8 mouse cellular contexts compared by ENCODE assay signal in genomic region chr16:55966212-55966871, GRCm38 (mm10). TPM values are rescaled to one million over a fixed set of nuclear protein-coding genes. Genes with fewer than 3 reads are reported as not detected.
DNase-seq lines count a peak whose midpoint lies in the region; ATAC-seq lines count a peak whose summit lies in the region.

Rpl24 (plus strand) TSS chr16:55966275.

- peak within 1 kb of the TSS; percentile 99 for H3K4me3 ChIP-seq in brown adipose tissue, adult 24 weeks (ENCODE audit: insufficient read depth, low read depth, low read length)
- H3K4me3 ChIP-seq in heart, embryonic 14.5 days (ENCODE audit: control insufficient read depth in 1 of 2, insufficient read depth in 1 of 2, low read depth in 1 of 2, low read length in 2 of 2), result peak within 1 kb of the TSS; percentile 89 to 91
- H3K4me3 ChIP-seq in liver, embryonic 13.5 days (replicated peaks), result peak within 1 kb of the TSS; percentile 86
- peak within 1 kb of the TSS; percentile 90 for H3K4me3 ChIP-seq in stomach, embryonic 16.5 days (replicated peaks; ENCODE audit: low read length)

- peak; percentile 86 for ATAC-seq in heart, embryonic 14.5 days (ENCODE audit: insufficient number of reproducible peaks, insufficient read depth, low FRiP score, low read depth)
- ATAC-seq in liver, embryonic 13.5 days (ENCODE audit: low read depth), result peak; percentile 89
- ATAC-seq in stomach, embryonic 16.5 days (ENCODE audit: insufficient read depth, low FRiP score), result peak; percentile 94

- peaks cover 38% of the 10 kb centered on the region for H3K36me3 ChIP-seq in heart, embryonic 14.5 days (ENCODE audit: control insufficient read depth, insufficient read depth, low read length)
- peaks cover 37% of the 10 kb centered on the region for H3K36me3 ChIP-seq in liver, embryonic 13.5 days
- H3K36me3 ChIP-seq in stomach, embryonic 16.5 days (ENCODE audit: control insufficient read depth, insufficient read depth, low read length), result peaks cover 16% of the 10 kb centered on the region

- H3K9me3 ChIP-seq in heart, embryonic 14.5 days (ENCODE audit: control insufficient read depth, low read length), result no peaks in the 10 kb centered on the region
- H3K9me3 ChIP-seq in liver, embryonic 13.5 days (replicated peaks), result no peaks in the 10 kb centered on the region
- no peaks in the 10 kb centered on the region for H3K9me3 ChIP-seq in stomach, embryonic 16.5 days (replicated peaks; ENCODE audit: control insufficient read depth, low read length)

- H3K4me2 ChIP-seq in heart, embryonic 14.5 days (ENCODE audit: low read length), result peak within 1 kb of the TSS; percentile 86
- peak within 1 kb of the TSS; percentile 92 for H3K4me2 ChIP-seq in liver, embryonic 13.5 days
- H3K4me2 ChIP-seq in stomach, embryonic 16.5 days (ENCODE audit: low read depth, low read length), result peak within 1 kb of the TSS; percentile 97

- peak within 1 kb of the TSS; percentile 94 for H3K27ac ChIP-seq in brown adipose tissue, adult 24 weeks (replicated peaks; ENCODE audit: low read depth, low read length)
- peak within 1 kb of the TSS; percentile 88 for H3K27ac ChIP-seq in heart, embryonic 14.5 days (replicated peaks in 1 of 2; ENCODE audit: control insufficient read depth in 1 of 2, insufficient read depth in 1 of 2, low read depth in 2 of 2, low read length in 2 of 2)
- H3K27ac ChIP-seq in liver, embryonic 13.5 days, result peak within 1 kb of the TSS; percentile 82
- peak within 1 kb of the TSS; percentile 87 for H3K27ac ChIP-seq in stomach, embryonic 16.5 days (ENCODE audit: low read length)

- under 1% methylated on average over 42 of the region's 42 CpGs for WGBS in heart, embryonic 14.5 days
- under 1% methylated on average over 42 of the region's 42 CpGs for WGBS in liver, embryonic 13.5 days (ENCODE audit: insufficient replicate concordance)
- WGBS in stomach, embryonic 16.5 days, result under 1% methylated on average over 42 of the region's 42 CpGs

- peak; percentile 94 for DNase-seq in CD4-positive, CD25-positive, alpha-beta regulatory T cell, adult 2 months (ENCODE audit: low read depth, low spot score)
- peak; percentile 83 for DNase-seq in fibroblast of lung, adult 2 months (ENCODE audit: low read depth)
- peak; percentile 95 for DNase-seq in kidney, postnatal 14 days
- peak; percentile 86 for DNase-seq in liver, embryonic 13.5 days
- DNase-seq in neural tube, embryonic 10.5 days (ENCODE audit: extremely low spot score, low spot score), result peak; percentile 96

- peak within 1 kb of the TSS; percentile 97 for H3K9ac ChIP-seq in heart, embryonic 14.5 days (ENCODE audit: low read length)
- H3K9ac ChIP-seq in liver, embryonic 13.5 days, result peak within 1 kb of the TSS; percentile 91
- peak within 1 kb of the TSS; percentile 91 for H3K9ac ChIP-seq in stomach, embryonic 16.5 days (ENCODE audit: low read length)

- H3K27me3 ChIP-seq in heart, embryonic 14.5 days (ENCODE audit: control insufficient read depth, insufficient read depth, low read length), result no peaks in the 10 kb centered on the region
- no peaks in the 10 kb centered on the region for H3K27me3 ChIP-seq in liver, embryonic 13.5 days
- no peaks in the 10 kb centered on the region for H3K27me3 ChIP-seq in stomach, embryonic 16.5 days (ENCODE audit: control insufficient read depth, insufficient read depth, low read length)

- no peaks in the 10 kb centered on the region for H3K4me1 ChIP-seq in brown adipose tissue, adult 24 weeks (ENCODE audit: control insufficient read depth, insufficient read depth, insufficient read length, low read length)
- peaks cover 0 to 8% of the 10 kb centered on the region in 2 experiments; a peak in 3 of 4 replicates for H3K4me1 ChIP-seq in heart, embryonic 14.5 days (ENCODE audit: control insufficient read depth in 2 of 2, insufficient read depth in 2 of 2, low read length in 2 of 2)
- H3K4me1 ChIP-seq in liver, embryonic 13.5 days (replicated peaks), result peaks cover 51% of the 10 kb centered on the region
- H3K4me1 ChIP-seq in stomach, embryonic 16.5 days (ENCODE audit: control insufficient read depth, insufficient read depth, low read length), result peaks cover 26% of the 10 kb centered on the region

RNA-seq across cellular contexts. Expression of gene Rpl24, which starts in this region (rescaled TPM):
- polyA plus RNA-seq in brown adipose tissue, adult 24 weeks (2012; ENCODE audit: insufficient read depth, insufficient read length, missing spikeins), result 743 and 883 TPM in 2 replicates
- 593 and 639 TPM in 2 replicates for polyA plus RNA-seq in heart, embryonic 14.5 days (2014; fragmentation: Nextera tagmentation; extraction: Ambion mirVana)
- 547 and 605 TPM in 2 replicates for polyA plus RNA-seq in liver, embryonic 13.5 days (2015; fragmentation: Nextera tagmentation; extraction: Ambion mirVana)
- polyA plus RNA-seq in stomach, embryonic 16.5 days (2015; fragmentation: Nextera tagmentation; extraction: Ambion mirVana), result 560 and 735 TPM in 2 replicates

Comparison
In these comparisons a context has a peak if more than half of its experiments do, and no peak if none do; other contexts are left out.
1. Peak in every context shown above with its lines: DNase-seq, ATAC-seq, H3K4me3 ChIP-seq and H3K27ac ChIP-seq.